Mouse (Mus musculus): ENCODE measurements around the gene Trank1.

The Trank1 gene

DNA sequence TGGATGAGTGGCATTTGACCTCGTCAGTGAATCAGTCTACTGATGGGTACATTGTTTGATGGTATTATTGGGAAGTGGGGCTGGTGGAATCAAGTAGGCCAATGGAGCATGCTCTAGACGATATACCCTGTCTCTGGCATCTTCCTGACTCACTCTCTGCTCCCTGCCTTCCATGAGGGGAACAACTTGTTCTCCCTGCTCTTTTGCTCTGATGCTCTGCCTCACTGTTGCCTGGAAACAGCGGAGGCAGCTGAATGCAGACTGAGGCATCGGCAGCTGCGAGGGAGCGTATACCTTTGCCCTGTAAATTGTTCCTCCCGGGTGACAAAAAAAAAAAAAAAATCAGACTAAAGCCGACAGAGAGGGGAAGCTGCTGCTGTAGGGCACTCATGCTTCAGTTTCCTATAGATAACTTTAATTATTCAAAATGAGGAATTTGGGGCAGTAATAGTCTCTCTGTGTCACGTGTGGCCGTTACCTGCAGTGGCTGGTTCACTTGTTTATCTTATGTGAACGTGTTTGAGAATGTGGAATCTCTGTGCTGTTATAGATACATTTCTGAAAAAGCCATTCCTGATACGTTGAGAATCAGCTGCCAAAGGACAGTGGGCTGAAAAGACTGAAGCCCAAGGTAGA is 9.2 kb upstream of the Trank1 start:
- DNase-seq (ENCODE audit: low spot score in 2 of 2): no peak

GRCm38 (mm10) chr9:111304036-111304435 is 7.5 kb upstream of the Trank1 start:
- no peak for DNase-seq (ENCODE audit: low spot score in 2 of 2)

- DNase-seq (ENCODE audit: low spot score in 2 of 2): no peak
Observed at GRCm38 (mm10) chr9:111306142-111306541, 5.4 kb upstream of the Trank1 start.

DNA sequence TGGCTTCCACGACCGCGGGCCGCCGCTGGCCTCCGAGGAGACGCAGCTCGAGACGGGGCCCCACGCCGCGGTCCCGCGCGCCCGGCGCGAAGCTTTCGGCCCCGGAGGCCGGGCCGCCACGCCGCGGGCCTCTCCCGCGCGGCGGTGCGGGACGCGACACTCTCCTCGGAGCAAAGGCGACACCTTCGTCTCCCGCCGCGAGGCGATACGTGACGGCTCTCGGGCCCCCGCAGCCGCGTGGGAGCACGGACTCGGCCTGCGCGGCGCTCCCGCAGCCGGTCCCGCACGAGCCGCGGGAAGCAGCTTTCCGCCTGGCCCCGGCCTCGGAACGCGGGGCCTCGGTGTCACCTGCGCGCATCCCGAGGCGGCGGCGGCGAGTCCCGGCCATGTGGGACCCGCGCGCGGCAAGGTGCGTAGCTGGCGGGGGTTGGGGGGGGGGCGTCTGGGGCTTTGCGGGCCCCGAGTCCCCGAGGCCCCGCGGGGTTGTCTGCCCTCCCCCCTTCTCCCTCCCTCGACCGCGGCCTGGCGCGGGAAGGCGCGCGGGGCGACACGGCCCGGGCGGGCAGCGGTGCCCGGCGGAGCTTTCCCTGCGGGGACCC is 403 bp downstream of the Trank1 start:
- no peak for DNase-seq (ENCODE audit: low spot score in 2 of 2)

GRCm38 (mm10) chr9:111312442-111313141 is 1.1 kb downstream of the Trank1 start:
- no peak for DNase-seq (ENCODE audit: low spot score in 2 of 2)

DNA sequence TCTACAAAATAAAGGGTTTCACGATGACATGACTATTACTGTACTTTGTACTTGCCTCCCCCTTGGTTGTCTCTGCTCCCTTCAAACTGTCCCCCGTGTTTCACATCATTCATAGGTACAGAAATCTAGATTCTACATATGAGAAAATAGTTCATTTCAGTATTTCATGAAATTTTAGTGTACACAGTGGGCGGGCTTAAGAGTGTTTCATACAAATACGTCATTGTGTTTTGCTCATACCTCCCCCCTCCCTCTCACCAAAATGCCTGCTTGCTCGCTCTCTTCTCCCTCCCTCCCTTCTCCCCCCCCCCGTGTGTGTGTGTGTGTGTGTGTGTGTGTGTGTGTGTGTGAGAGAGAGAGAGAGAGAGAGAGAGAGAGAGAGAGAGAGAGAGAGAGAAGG is 1.8 kb downstream of the Trank1 start:
- DNase-seq (ENCODE audit: low spot score in 2 of 2): no peak

DNA sequence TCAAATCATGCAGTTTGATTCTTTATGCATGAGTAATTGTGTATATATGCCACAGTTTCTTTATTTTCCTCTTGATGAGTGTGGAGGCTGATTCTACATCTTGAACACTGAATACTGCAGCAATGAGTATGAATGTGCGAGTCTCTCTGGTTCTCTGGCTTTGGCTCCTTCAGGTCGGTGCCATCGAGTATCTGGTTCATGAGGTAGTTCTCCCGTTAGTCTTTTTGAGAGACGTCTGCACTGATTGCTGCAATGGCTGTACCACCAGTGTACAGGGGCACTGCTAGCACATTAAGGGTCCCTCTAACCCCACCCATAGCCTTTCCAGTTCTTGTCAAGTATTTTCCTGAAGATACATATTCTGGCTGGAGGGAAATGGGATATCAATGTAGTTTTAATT is 2.3 kb downstream of the Trank1 start:
- no peak for DNase-seq (ENCODE audit: low spot score in 2 of 2)

- no peak for DNase-seq (ENCODE audit: low spot score in 2 of 2)
Observed at GRCm38 (mm10) chr9:111314219-111314618, 2.7 kb downstream of the Trank1 start.

GRCm38 (mm10) chr9:111320912-111321311 is 9.4 kb downstream of the Trank1 start:
- no peak for DNase-seq (ENCODE audit: low spot score in 2 of 2)

- DNase-seq (ENCODE audit: low spot score in 2 of 2): peak in 1 of 2 experiments; percentile 3
Observed at GRCm38 (mm10) chr9:111324881-111325280, 13.3 kb downstream of the Trank1 start.

DNA sequence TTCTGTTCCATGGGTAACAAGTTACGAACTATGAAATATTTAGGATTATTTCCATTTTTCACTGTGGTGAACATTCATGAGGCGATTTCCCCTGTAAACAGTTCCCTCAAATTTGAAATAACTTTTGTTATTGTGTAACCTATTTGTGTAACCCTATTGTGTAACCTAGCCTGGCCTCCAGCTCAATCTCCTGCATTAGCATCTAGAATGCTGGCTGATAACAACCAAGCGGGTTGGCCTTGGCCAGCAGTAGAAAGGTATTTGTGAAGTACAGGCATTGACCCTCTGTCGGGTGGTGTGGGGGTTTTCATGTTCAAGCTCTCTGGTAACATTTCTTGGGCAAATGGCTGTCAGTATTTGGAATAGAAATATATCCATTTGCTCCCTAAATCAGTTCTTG is 18.3 kb downstream of the Trank1 start:
- DNase-seq (ENCODE audit: low spot score in 2 of 2): no peak

- DNase-seq (ENCODE audit: low spot score in 2 of 2): no peak
Observed at GRCm38 (mm10) chr9:111333790-111334189, 22.3 kb downstream of the Trank1 start.

GRCm38 (mm10) chr9:111334555-111335164 is 23.1 kb downstream of the Trank1 start:
- no peak for DNase-seq (ENCODE audit: low spot score in 2 of 2)

DNA sequence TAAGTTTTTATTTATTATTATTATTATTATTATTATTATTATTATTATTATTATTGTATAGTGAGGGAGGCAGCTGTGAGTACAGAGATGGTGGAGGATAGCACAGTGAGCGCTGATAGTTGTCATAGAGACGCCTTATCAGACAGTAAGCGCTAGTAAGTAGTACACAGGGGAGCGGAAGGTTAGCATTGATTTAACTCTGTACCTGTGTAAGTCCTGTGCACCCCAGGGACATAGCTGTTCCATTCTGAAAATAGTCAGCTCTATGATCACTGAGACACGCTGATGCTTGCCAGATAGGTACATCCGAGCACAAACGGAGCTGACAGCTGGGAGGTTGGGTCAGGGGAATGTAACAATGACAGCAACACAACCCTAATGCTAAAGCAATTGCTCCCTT is 39.7 kb downstream of the Trank1 start:
- DNase-seq (ENCODE audit: low spot score in 2 of 2): no peak

- no peak for DNase-seq (ENCODE audit: low spot score in 2 of 2)
Observed at GRCm38 (mm10) chr9:111351641-111352040, 40.1 kb downstream of the Trank1 start.

GRCm38 (mm10) chr9:111352646-111353045 is 41.1 kb downstream of the Trank1 start:
- no peak for DNase-seq (ENCODE audit: low spot score in 2 of 2)

DNA sequence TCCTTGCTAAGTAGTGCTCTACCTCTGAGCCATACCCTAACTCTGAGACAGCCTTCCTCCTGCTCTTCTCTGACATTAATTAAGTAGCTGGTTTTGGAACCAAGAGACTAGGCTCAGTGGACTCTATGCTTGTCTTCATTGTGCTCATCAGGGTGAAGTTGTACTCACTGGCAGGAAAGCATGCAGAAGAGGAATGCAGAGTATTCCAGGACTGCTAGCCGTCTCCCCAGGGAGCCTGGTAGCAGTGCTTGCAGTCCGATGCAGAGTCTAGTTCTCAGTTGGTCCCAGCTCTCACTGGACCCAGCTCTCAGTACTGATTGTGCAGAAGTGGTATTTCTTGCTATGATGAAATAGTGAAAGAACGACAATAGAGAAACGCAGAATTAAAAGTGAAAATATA is 43.5 kb downstream of the Trank1 start:
- no peak for DNase-seq (ENCODE audit: low spot score in 2 of 2)

GRCm38 (mm10) chr9:111356386-111356785 is 44.8 kb downstream of the Trank1 start:
- no peak for DNase-seq (ENCODE audit: low spot score in 2 of 2)

DNA sequence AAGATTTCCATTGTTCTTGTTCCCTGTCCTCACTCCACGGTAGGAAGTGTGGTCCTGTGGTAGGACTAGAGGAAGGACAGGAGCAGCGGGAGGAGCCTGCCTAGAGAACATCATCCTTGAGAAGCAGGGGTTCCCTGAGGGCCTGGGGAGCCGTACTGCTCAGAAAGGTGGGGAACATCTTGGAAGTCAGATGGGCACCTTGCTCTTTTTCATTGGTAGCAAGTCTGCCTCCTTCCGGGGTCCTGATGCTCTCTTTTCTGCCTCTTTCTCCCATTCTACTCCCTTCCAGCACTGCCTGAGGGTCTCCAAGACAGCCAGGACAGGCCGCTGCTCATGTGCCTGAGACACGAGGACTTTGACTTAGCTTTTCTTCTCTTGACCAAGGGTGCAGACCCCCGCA is 52.1 kb downstream of the Trank1 start:
- DNase-seq (ENCODE audit: low spot score in 2 of 2): no peak

GRCm38 (mm10) chr9:111367713-111368112 is 56.2 kb downstream of the Trank1 start:
- no peak for DNase-seq (ENCODE audit: low spot score in 2 of 2)

DNA sequence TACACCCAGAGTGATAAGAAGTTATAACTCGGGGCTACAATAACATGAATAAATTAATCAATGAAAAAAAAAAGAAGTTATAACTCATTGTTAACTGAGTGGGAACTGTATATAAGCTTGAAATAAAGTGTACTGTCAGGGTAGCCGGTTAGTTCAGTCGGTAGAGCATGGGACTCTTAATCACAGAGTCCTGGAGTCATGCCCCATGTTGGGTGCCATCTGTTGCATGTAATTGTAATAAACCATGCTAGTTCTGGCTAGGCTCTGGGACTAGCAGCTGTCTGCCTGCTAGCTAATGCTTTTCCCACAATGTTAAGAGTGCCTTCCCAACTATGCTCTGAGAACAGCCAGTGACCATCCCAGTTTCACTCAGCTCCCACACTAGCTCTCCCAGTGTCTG is 60.5 kb downstream of the Trank1 start:
- no peak for DNase-seq (ENCODE audit: low spot score in 2 of 2)

- no peak for DNase-seq (ENCODE audit: low spot score in 2 of 2)
Observed at GRCm38 (mm10) chr9:111377868-111378267, 66.3 kb downstream of the Trank1 start.

Data from heart, adult 9 months (tissue).